Mouse (Mus musculus) megakaryocyte, adult 5-6 weeks (primary cell): ENCODE data around the gene Brms1. TPM values are rescaled to one million over a fixed set of nuclear protein-coding genes. Genes with fewer than 3 reads are reported as not detected.

Experiments
- ATAC-seq: 2 replicates; pipeline ENCODE4 v1.8.0; 2016; ENCODE audit warnings: mild to moderate bottlenecking, inconsistent platforms; ENCODE audit not compliant: poor library complexity, severe bottlenecking
- total RNA-seq, 2 experiments: library from RNA; stranded (forward) in 1 of 2; stranded (reverse) in 1 of 2; fragments of 153-499, 151-499 nt in 1 of 2; fragments of 221-1000, 200-1000 nt in 1 of 2; gene quantifications; 2 replicates each; pipeline versions ENCODE4 v1.2.3 to v1.2.4; 2015 to 2017

The Brms1 gene
- total RNA-seq, 2 experiments from 2014 or later = 16.5 to 30.4 TPM

- no peak for ATAC-seq
Measured at GRCm38 (mm10) chr19:5037678-5038571, 3.2 kb upstream of the Brms1 start.

- peak; percentile 91 for ATAC-seq
Measured at GRCm38 (mm10) chr19:5038709-5039156, 2.4 kb upstream of the Brms1 start, which contains the start of the genes B4gat1 and AC124502.3. Gene B4gat1 (plus strand): TSS chr19:5038826. Gene AC124502.3 (plus strand): TSS chr19:5038891.

GRCm38 (mm10) chr19:5039301-5040114 is 1.6 kb upstream of the Brms1 start:
- no peak for ATAC-seq

- ATAC-seq = peak; percentile 4; the same call in 1 of the 2 replicates
Measured at GRCm38 (mm10) chr19:5041588-5041987, 434 bp downstream of the Brms1 start.

- no peak for ATAC-seq
Measured at GRCm38 (mm10) chr19:5045531-5045930, 4.4 kb downstream of the Brms1 start.

- ATAC-seq = no peak
Measured at GRCm38 (mm10) chr19:5048138-5049056, 7.2 kb downstream of the Brms1 start.

- ATAC-seq = no peak
Measured at GRCm38 (mm10) chr19:5049325-5049724, 8.2 kb downstream of the Brms1 start.

GRCm38 (mm10) chr19:5050047-5050905 is 9.1 kb downstream of the Brms1 start, which contains the start of gene Rin1:
Gene Rin1 (plus strand): TSS chr19:5050481.
- no peak for ATAC-seq

- no peak for ATAC-seq
Measured at GRCm38 (mm10) chr19:5051031-5051430, 9.9 kb downstream of the Brms1 start.

GRCm38 (mm10) chr19:5051515-5051914 is 10.4 kb downstream of the Brms1 start:
- ATAC-seq = no peak

- no peak for ATAC-seq
Measured at GRCm38 (mm10) chr19:5052166-5052822, 11.1 kb downstream of the Brms1 start.

GRCm38 (mm10) chr19:5052853-5053252 is 11.7 kb downstream of the Brms1 start:
- no peak for ATAC-seq

- ATAC-seq = peak; percentile 68
Measured at GRCm38 (mm10) chr19:5053909-5054308, 12.8 kb downstream of the Brms1 start.

- ATAC-seq = no peak
Measured at GRCm38 (mm10) chr19:5056251-5056650, 15.1 kb downstream of the Brms1 start.

- no peak for ATAC-seq
Measured at GRCm38 (mm10) chr19:5057876-5058775, 17.0 kb downstream of the Brms1 start.

- ATAC-seq = no peak
Measured at GRCm38 (mm10) chr19:5058801-5059771, 17.9 kb downstream of the Brms1 start.
